Comparison of ENCODE assay signal across 8 mouse cellular contexts in the genomic region with DNA sequence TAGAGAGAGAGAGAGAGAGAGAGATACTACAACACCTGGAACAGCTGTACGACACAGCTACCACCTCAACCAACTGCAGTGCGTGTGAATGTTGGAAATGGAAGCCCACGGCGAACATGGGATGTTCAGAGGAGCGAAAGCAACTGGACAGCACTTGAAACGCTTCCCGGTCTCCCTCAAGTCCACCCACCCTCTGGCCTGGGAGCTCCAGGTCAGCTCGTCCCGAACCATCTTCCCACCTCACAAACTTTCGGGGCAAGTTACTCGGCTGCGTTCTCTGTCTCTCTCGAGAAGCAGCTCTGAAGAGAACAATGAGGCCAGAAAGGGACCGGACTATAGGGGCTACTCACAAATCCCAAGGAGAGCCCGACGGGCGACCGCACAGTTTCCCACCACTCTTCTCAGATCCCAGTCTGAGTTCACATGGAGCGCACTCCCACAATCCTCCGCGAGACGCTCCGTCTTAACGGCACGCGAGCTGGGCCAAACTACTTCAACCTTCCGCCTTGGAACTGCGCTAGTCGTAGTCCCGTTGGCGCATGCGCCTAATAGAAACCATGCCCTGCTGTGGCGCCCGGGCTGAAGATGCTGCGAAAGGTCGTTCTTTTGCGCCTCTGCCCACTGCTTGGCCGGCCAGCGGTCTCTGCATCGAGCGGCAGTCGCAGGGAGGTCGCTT. TPM values are rescaled to one million over a fixed set of nuclear protein-coding genes. Genes with fewer than 3 reads are reported as not detected.
DNase-seq lines count a peak whose midpoint lies in the region; ATAC-seq and TF ChIP-seq lines count a peak whose summit lies in the region.

Gene Esf1, minus strand, starts transcription at position 438 of the 676 bp plus-strand sequence.
Gene Ndufaf5, plus strand, starts transcription at position 523 of the 676 bp plus-strand sequence.

- H3K9me3 ChIP-seq in embryonic facial prominence, embryonic 13.5 days, result no peaks in the 10 kb centered on the region
- no peaks in the 10 kb centered on the region for H3K9me3 ChIP-seq in limb, embryonic 12.5 days
- no peaks in the 10 kb centered on the region for H3K9me3 ChIP-seq in midbrain, embryonic 15.5 days

- TF ChIP-seq CTCF in kidney, adult 2 months (conservative IDR thresholded peaks at IDR 0.05; ENCODE audit: insufficient read depth, insufficient read length, low read depth, low read length), result 0 out of 2 replicates have a peak, but pooled peaks have one; percentile 2
- no peak for TF ChIP-seq CTCF in spleen, adult 2 months (IDR thresholded peaks at IDR 0.05; ENCODE audit: extremely low read depth, insufficient read depth, insufficient read length, insufficient replicate concordance)

- peak within 1 kb of the TSS; percentile 83 for H3K4me2 ChIP-seq in embryonic facial prominence, embryonic 13.5 days
- peak within 1 kb of the TSS; percentile 77 for H3K4me2 ChIP-seq in limb, embryonic 12.5 days
- peak within 1 kb of the TSS; percentile 62 for H3K4me2 ChIP-seq in midbrain, embryonic 15.5 days

- peak; percentile 62 for TF ChIP-seq POLR2A in kidney, adult 2 months (IDR thresholded peaks at IDR 0.05; ENCODE audit: low read depth, low read length)
- TF ChIP-seq POLR2A in spleen, adult 2 months (IDR thresholded peaks at IDR 0.05; ENCODE audit: low read depth, low read length), result peak; percentile 19

- H3K27me3 ChIP-seq in embryonic facial prominence, embryonic 13.5 days, result no peaks in the 10 kb centered on the region
- H3K27me3 ChIP-seq in kidney, adult 2 months (replicated peaks; ENCODE audit: control insufficient read depth, insufficient read depth, low read length), result no peaks in the 10 kb centered on the region
- no peaks in the 10 kb centered on the region for H3K27me3 ChIP-seq in limb, embryonic 12.5 days
- no peaks in the 10 kb centered on the region for H3K27me3 ChIP-seq in midbrain, embryonic 15.5 days (replicated peaks)
- H3K27me3 ChIP-seq in spleen, adult 2 months (ENCODE audit: control insufficient read depth, insufficient read depth, low read length), result no peaks in the 10 kb centered on the region

- H3K4me3 ChIP-seq in embryonic facial prominence, embryonic 13.5 days, result peak within 1 kb of the TSS; percentile 93
- peak within 1 kb of the TSS; percentile 81 for H3K4me3 ChIP-seq in kidney, adult 2 months (ENCODE audit: insufficient read depth, low read depth, low read length)
- H3K4me3 ChIP-seq in limb, embryonic 12.5 days (replicated peaks), result peak within 1 kb of the TSS; percentile 80
- peak within 1 kb of the TSS; percentile 89 for H3K4me3 ChIP-seq in midbrain, embryonic 15.5 days
- peak within 1 kb of the TSS; percentile 97 for H3K4me3 ChIP-seq in spleen, adult 2 months (ENCODE audit: extremely low read depth, insufficient read depth, insufficient read length)

- peak within 1 kb of the TSS; percentile 84 for H3K27ac ChIP-seq in embryonic facial prominence, embryonic 13.5 days
- H3K27ac ChIP-seq in kidney, adult 2 months (ENCODE audit: insufficient read depth, low read depth, low read length), result peak within 1 kb of the TSS; percentile 43; the same call in 1 of the 2 replicates
- peak within 1 kb of the TSS; percentile 91 for H3K27ac ChIP-seq in limb, embryonic 12.5 days
- peak within 1 kb of the TSS; percentile 81 for H3K27ac ChIP-seq in midbrain, embryonic 15.5 days
- H3K27ac ChIP-seq in spleen, adult 2 months (ENCODE audit: insufficient read depth, low read length), result peak within 1 kb of the TSS; percentile 77

- peak; percentile 97 for ATAC-seq in embryonic facial prominence, embryonic 13.5 days (ENCODE audit: insufficient number of reproducible peaks, insufficient read depth, low FRiP score, low TSS enrichment, low read depth)
- ATAC-seq in limb, embryonic 12.5 days (ENCODE audit: insufficient number of reproducible peaks, insufficient read depth, low FRiP score, low TSS enrichment, low read depth), result peak; percentile 98
- ATAC-seq in midbrain, embryonic 15.5 days (replicated peaks), result peak; percentile 99

- H3K9ac ChIP-seq in embryonic facial prominence, embryonic 13.5 days, result peak within 1 kb of the TSS; percentile 91
- H3K9ac ChIP-seq in limb, embryonic 12.5 days (replicated peaks), result peak within 1 kb of the TSS; percentile 85
- H3K9ac ChIP-seq in midbrain, embryonic 15.5 days, result peak within 1 kb of the TSS; percentile 84

- under 1% methylated on average over 43 of the region's 43 CpGs for WGBS in embryonic facial prominence, embryonic 13.5 days
- WGBS in kidney, adult 2 months, result under 1% methylated on average over 43 of the region's 43 CpGs
- WGBS in limb, embryonic 12.5 days, result under 1% methylated on average over 43 of the region's 43 CpGs
- WGBS in midbrain, embryonic 15.5 days, result under 1% methylated on average over 43 of the region's 43 CpGs
- WGBS in spleen, adult 2 months, result under 1% methylated on average over 43 of the region's 43 CpGs

- peak; percentile 91 for DNase-seq in 3134 (ENCODE audit: extremely low read depth, insufficient read length, low spot score)
- peak; percentile 95 to 97 for DNase-seq in adrenal gland, postnatal 36 days
- peak; percentile 97 to 100 for DNase-seq in heart, adult 18-20 months
- DNase-seq in kidney, adult 2 months, result peak; percentile 99
- DNase-seq in spleen, adult 2 months (ENCODE audit: low read depth in 1 of 2, low spot score in 2 of 2), result peak; percentile 85 to 94

- peaks cover 25% of the 10 kb centered on the region for H3K4me1 ChIP-seq in embryonic facial prominence, embryonic 13.5 days
- H3K4me1 ChIP-seq in kidney, adult 2 months (ENCODE audit: control insufficient read depth, insufficient read depth, low read length), result peaks cover 3% of the 10 kb centered on the region; the same call in 1 of the 2 replicates
- peaks cover 10% of the 10 kb centered on the region for H3K4me1 ChIP-seq in limb, embryonic 12.5 days (replicated peaks)
- peaks cover 21% of the 10 kb centered on the region for H3K4me1 ChIP-seq in midbrain, embryonic 15.5 days
- peaks cover 2% of the 10 kb centered on the region; the same call in 1 of the 2 replicates for H3K4me1 ChIP-seq in spleen, adult 2 months (ENCODE audit: control insufficient read depth, insufficient read depth, insufficient read length)

- peaks cover 22% of the 10 kb centered on the region for H3K36me3 ChIP-seq in embryonic facial prominence, embryonic 13.5 days
- H3K36me3 ChIP-seq in kidney, adult 2 months (ENCODE audit: control insufficient read depth, insufficient read depth, low read length), result no peaks in the 10 kb centered on the region
- peaks cover 30% of the 10 kb centered on the region for H3K36me3 ChIP-seq in limb, embryonic 12.5 days
- H3K36me3 ChIP-seq in midbrain, embryonic 15.5 days (replicated peaks), result 0 out of 2 replicates have a peak, but pooled peaks cover 6% of the 10 kb centered on the region
- peaks cover 6% of the 10 kb centered on the region for H3K36me3 ChIP-seq in spleen, adult 2 months (ENCODE audit: control insufficient read depth, insufficient read depth, low read length)

RNA-seq across cellular contexts. Expression of gene Esf1, which starts in this region (rescaled TPM):
- 10 to 100 TPM; 24.8 to 27.0 TPM for total RNA-seq in adrenal gland, postnatal 36 days (2021)
- 31.7 and 32.1 TPM in 2 replicates for polyA plus RNA-seq in embryonic facial prominence, embryonic 13.5 days (2015; fragmentation: Nextera tagmentation; extraction: Ambion mirVana)
- 10 to 100 TPM; 11.6 to 12.2 TPM for total RNA-seq in heart, adult 18-20 months (2021)
- 1.0 and 1.4 TPM in 2 replicates for polyA plus RNA-seq in kidney, adult 2 months (2012; rRNA removed)
- polyA plus RNA-seq in limb, embryonic 12.5 days (2016; fragmentation: Nextera tagmentation; extraction: Ambion mirVana), result 34.1 and 35.9 TPM in 2 replicates
- 14.5 and 16.3 TPM in 2 replicates for polyA plus RNA-seq in midbrain, embryonic 15.5 days (2015; fragmentation: Nextera tagmentation; extraction: Ambion mirVana)
- 0.39 and 0.54 TPM in 2 replicates for polyA plus RNA-seq in spleen, adult 2 months (2012; rRNA removed)

RNA-seq across cellular contexts. Expression of gene Ndufaf5, which starts in this region (rescaled TPM):
- total RNA-seq in adrenal gland, postnatal 36 days (2021), result 10 to 100 TPM; 19.9 to 22.7 TPM
- polyA plus RNA-seq in embryonic facial prominence, embryonic 13.5 days (2015; fragmentation: Nextera tagmentation; extraction: Ambion mirVana), result 32.8 and 34.0 TPM in 2 replicates
- total RNA-seq in heart, adult 18-20 months (2021), result 10 to 100 TPM; 34.0 to 36.9 TPM
- polyA plus RNA-seq in kidney, adult 2 months (2012; rRNA removed), result 10.4 and 10.9 TPM in 2 replicates
- 32.0 and 32.4 TPM in 2 replicates for polyA plus RNA-seq in limb, embryonic 12.5 days (2016; fragmentation: Nextera tagmentation; extraction: Ambion mirVana)
- polyA plus RNA-seq in midbrain, embryonic 15.5 days (2015; fragmentation: Nextera tagmentation; extraction: Ambion mirVana), result 47.4 and 52.9 TPM in 2 replicates
- polyA plus RNA-seq in spleen, adult 2 months (2012; rRNA removed), result 1.8 and 3.2 TPM in 2 replicates

Comparison
In these comparisons a context has a peak if more than half of its experiments do, and no peak if none do; other contexts are left out.
1. Peak in every context shown above with its lines: DNase-seq, ATAC-seq, H3K4me3 ChIP-seq and H3K27ac ChIP-seq.